Mouse (Mus musculus): ENCODE measurements around the gene Slfn2. TPM values are rescaled to one million over a fixed set of nuclear protein-coding genes. Genes with fewer than 3 reads are reported as not detected.
"Not testable (repeated sequence)": the region's sequence is repeated elsewhere in the genome, so short reads cannot be mapped to it uniquely, and the experiment has no call there.

Slfn2 gene
- polyA plus RNA-seq (2015; fragmentation: Nextera tagmentation; extraction: Ambion mirVana): 9.3 and 9.5 TPM in 2 replicates

DNA sequence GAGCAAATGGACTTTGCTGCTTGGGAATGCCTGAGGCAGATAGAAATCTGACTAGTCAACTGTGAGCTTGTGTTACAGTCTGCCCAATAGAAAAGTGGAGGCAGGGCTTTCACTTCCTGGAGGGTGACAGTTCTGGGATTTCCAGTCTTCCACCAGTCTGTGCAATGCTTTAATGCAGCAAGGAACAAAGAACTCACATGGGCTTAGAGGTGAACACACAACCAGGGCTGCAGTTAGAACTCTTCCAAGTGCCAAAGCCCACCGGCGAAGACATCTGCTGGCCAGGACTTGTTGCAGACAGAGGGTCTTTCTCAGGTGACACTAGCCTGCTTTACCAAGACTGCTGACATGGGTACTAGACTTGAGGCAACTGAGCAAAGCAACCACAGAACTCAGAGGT, at the start of gene Slfn2:
Slfn2 (plus strand) TSS at position 167 of the 400 bp plus-strand sequence.
- Histone ChIP-seq H3K27me3 (ENCODE audit: control insufficient read depth, insufficient read depth, low read length) (no peaks in the 10 kb centered on the region), H3K4me3 (replicated peaks; ENCODE audit: low read length) (peak within 1 kb of the TSS; percentile 28), H3K4me2 (ENCODE audit: low read depth, low read length) (peak within 1 kb of the TSS; percentile 7; the same call in 1 of the 2 replicates), H3K9me3 (replicated peaks; ENCODE audit: control insufficient read depth, low read length) (no peaks in the 10 kb centered on the region), H3K36me3 (ENCODE audit: control insufficient read depth, insufficient read depth, low read length) (no peaks in the 10 kb centered on the region), H3K4me1 (ENCODE audit: control insufficient read depth, insufficient read depth, low read length) (0 out of 2 replicates have a peak, but pooled peaks cover 3% of the 10 kb centered on the region), H3K9ac (ENCODE audit: low read length) (no peak within 1 kb of the TSS; the same call in 1 of the 2 replicates), H3K27ac (ENCODE audit: low read length) (0 out of 2 replicates have a peak within 1 kb of the TSS, but pooled peaks have one; percentile 5)
- peak; percentile 44; the same call in 1 of the 2 replicates for ATAC-seq (ENCODE audit: insufficient read depth, low FRiP score)
- WGBS: 74% methylated on average over 2 of the region's 2 CpGs

DNA sequence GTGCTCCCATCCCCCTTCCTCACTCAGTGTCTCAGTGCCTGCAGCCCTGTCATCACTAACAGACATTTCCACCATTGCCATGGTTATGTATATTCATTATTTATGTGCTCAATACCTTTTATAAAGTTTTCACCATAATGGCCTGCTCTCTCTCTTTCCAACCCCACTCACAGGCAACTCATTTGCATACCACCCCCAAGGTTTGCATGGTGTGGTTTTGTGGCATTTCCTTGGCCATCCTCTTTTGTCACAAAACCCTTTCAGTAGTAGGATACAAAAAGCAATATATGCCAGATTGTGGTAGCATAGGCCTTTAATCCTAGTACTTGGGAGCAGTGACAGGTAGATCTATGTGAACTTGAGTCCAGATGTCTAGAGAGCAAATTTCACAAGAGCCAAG, 48.8 kb upstream of the Slfn2 start:
- Histone ChIP-seq H3K4me3 (replicated peaks; ENCODE audit: low read length) (no peak overlapping the region), H3K27ac (ENCODE audit: low read length) (no peak overlapping the region), H3K9ac (ENCODE audit: low read length) (no peak overlapping the region), H3K27me3 (ENCODE audit: control insufficient read depth, insufficient read depth, low read length) (no peaks in the 10 kb centered on the region), H3K4me1 (ENCODE audit: control insufficient read depth, insufficient read depth, low read length) (no peaks in the 10 kb centered on the region), H3K4me2 (ENCODE audit: low read depth, low read length) (no peak overlapping the region), H3K9me3 (replicated peaks; ENCODE audit: control insufficient read depth, low read length) (no peaks in the 10 kb centered on the region), H3K36me3 (ENCODE audit: control insufficient read depth, insufficient read depth, low read length) (no peaks in the 10 kb centered on the region)
- ATAC-seq (ENCODE audit: insufficient read depth, low FRiP score): no peak

DNA sequence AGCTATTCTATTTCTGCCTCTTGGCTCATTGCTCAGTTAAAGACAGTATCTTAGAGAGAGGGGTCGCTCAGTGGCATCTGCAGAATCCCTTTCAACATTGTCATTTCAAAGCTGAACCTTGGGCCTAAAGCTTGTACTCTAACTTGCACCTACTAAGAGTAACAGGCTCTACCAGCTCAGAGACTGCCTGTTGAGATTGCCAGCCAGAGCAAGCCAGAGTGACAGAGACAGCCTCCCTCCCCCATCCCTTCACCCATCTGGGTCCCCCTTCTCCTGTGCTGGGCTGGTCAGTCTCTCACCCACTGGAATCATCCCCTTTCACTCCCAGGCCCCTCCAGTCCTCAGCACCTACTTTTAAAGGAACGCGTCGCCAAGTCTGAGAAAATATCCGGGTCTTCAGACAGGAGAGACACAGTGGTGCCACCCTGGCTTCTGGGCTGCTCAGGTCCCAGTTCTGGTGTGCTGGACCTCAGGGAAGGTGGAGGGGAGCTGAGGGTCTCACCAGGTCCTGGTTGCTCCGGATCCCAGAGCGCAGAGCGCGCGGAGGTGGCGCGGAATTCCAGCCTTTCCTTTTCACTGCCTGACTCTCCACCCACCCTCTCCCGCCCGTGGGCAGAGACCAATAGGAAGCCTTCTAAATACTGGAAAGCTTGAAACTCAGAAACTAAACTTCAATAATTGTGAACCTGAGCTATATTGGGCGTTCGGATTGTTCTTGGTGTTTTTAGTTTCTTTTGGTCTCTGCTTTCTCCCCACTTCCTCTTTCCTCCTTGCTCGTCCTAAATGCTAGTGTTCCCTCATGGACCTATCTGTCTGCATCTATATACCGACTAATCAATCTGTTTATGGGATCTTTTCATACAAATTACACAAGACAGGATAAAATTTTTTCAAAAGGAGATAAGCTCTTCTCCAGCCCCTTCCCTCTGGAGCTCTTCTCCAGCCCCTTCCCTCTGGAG, 45.1 kb upstream of the Slfn2 start:
- not testable (repeated sequence) for H3K4me3 ChIP-seq (replicated peaks; ENCODE audit: low read length); H3K9ac ChIP-seq (ENCODE audit: low read length); H3K27ac ChIP-seq (ENCODE audit: low read length); H3K36me3 ChIP-seq (ENCODE audit: control insufficient read depth, insufficient read depth, low read length); H3K27me3 ChIP-seq (ENCODE audit: control insufficient read depth, insufficient read depth, low read length); H3K9me3 ChIP-seq (replicated peaks; ENCODE audit: control insufficient read depth, low read length); H3K4me2 ChIP-seq (ENCODE audit: low read depth, low read length); H3K4me1 ChIP-seq (ENCODE audit: control insufficient read depth, insufficient read depth, low read length); ATAC-seq (ENCODE audit: insufficient read depth, low FRiP score)
- WGBS: 75% methylated on average over 18 of the region's 18 CpGs

DNA sequence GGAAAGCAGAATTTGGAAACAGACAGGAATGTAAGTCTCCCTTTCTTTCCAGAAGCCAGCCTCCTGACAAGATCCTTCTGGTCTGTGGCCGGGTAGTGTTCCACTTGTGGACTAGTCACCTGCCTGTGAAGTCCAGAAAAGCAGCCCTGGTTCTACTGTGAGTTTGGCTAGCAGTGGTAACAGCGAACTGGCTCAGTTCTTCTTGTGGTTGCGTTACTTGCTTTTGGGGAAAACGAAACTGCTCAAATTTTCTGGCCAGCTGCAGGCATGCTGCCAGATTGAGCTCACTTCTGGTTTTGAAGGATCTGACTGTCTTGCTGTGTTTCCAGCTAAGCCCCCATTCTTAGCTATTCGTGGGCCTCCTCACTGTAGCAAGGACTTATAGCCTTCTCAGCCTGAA, 44.3 kb upstream of the Slfn2 start, which contains the start of gene Slfn8:
Slfn8 (minus strand) TSS at position 190 of the 400 bp plus-strand sequence.
- 50% methylated on average over 5 of the region's 5 CpGs for WGBS
- H3K27me3 ChIP-seq (ENCODE audit: control insufficient read depth, insufficient read depth, low read length): no peaks in the 10 kb centered on the region
- no peak for ATAC-seq (ENCODE audit: insufficient read depth, low FRiP score)
- H3K9me3 ChIP-seq (replicated peaks; ENCODE audit: control insufficient read depth, low read length): no peaks in the 10 kb centered on the region
- H3K36me3 ChIP-seq (ENCODE audit: control insufficient read depth, insufficient read depth, low read length): no peaks in the 10 kb centered on the region
- no peak within 1 kb of the TSS for H3K9ac ChIP-seq (ENCODE audit: low read length)
- no peak within 1 kb of the TSS for H3K4me3 ChIP-seq (replicated peaks; ENCODE audit: low read length)
- H3K4me1 ChIP-seq (ENCODE audit: control insufficient read depth, insufficient read depth, low read length): no peaks in the 10 kb centered on the region
- H3K4me2 ChIP-seq (ENCODE audit: low read depth, low read length): no peak within 1 kb of the TSS
- H3K27ac ChIP-seq (ENCODE audit: low read length): no peak within 1 kb of the TSS

DNA sequence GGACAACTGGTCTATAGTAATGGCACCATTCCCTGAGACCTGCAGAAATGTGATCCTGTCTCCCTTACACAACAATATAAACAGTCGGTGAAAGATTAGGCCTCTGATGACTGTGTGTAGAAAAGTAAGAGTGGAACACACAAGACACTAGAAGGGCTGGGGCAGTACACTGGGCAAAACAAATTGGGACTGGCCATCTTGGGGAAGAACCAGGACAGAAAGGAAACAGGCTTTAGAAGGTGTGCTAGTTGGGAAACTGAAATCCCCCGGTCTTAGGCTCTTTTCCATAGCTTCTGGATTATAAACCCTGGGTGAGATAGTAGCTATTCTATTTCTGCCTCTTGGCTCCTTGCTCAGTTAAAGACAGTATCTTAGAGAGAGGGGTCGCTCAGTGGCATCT, 26.2 kb upstream of the Slfn2 start:
- H3K4me2 ChIP-seq (ENCODE audit: low read depth, low read length); H3K27ac ChIP-seq (ENCODE audit: low read length); ATAC-seq (ENCODE audit: insufficient read depth, low FRiP score); H3K36me3 ChIP-seq (ENCODE audit: control insufficient read depth, insufficient read depth, low read length); H3K9ac ChIP-seq (ENCODE audit: low read length); H3K4me1 ChIP-seq (ENCODE audit: control insufficient read depth, insufficient read depth, low read length); H3K9me3 ChIP-seq (replicated peaks; ENCODE audit: control insufficient read depth, low read length); H3K27me3 ChIP-seq (ENCODE audit: control insufficient read depth, insufficient read depth, low read length); H3K4me3 ChIP-seq (replicated peaks; ENCODE audit: low read length): not testable (repeated sequence)
- 73% methylated on average over 3 of the region's 3 CpGs for WGBS

DNA sequence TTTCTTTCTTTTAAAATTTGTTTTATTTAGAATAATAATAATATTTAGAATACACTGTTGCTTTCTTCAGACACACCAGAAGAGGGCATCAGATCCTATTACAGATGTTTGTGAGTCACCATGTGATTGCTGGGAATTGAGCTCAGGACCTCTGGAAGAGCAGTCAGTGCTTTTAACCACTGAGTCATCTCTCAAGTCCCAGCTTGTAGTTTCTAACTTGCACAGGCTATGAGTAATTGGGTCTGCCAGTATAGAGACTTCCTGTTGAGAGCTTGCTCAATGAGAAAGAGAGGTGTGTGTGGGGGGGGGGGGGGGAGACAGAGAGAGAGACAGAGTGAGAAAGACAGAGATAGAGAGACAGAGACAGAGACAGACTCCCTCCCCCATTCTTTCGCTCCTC, 25.8 kb upstream of the Slfn2 start:
- no peak overlapping the region for H3K27ac ChIP-seq (ENCODE audit: low read length)
- no peaks in the 10 kb centered on the region for H3K9me3 ChIP-seq (replicated peaks; ENCODE audit: control insufficient read depth, low read length)
- ATAC-seq (ENCODE audit: insufficient read depth, low FRiP score): no peak
- peak overlapping the region; percentile 50 for H3K4me2 ChIP-seq (ENCODE audit: low read depth, low read length)
- H3K4me3 ChIP-seq (replicated peaks; ENCODE audit: low read length): no peak overlapping the region
- H3K9ac ChIP-seq (ENCODE audit: low read length): no peak overlapping the region
- 50% methylated on average over 1 of the region's 1 CpGs for WGBS
- no peaks in the 10 kb centered on the region for H3K36me3 ChIP-seq (ENCODE audit: control insufficient read depth, insufficient read depth, low read length)
- H3K27me3 ChIP-seq (ENCODE audit: control insufficient read depth, insufficient read depth, low read length): no peaks in the 10 kb centered on the region
- H3K4me1 ChIP-seq (ENCODE audit: control insufficient read depth, insufficient read depth, low read length): no peaks in the 10 kb centered on the region

DNA sequence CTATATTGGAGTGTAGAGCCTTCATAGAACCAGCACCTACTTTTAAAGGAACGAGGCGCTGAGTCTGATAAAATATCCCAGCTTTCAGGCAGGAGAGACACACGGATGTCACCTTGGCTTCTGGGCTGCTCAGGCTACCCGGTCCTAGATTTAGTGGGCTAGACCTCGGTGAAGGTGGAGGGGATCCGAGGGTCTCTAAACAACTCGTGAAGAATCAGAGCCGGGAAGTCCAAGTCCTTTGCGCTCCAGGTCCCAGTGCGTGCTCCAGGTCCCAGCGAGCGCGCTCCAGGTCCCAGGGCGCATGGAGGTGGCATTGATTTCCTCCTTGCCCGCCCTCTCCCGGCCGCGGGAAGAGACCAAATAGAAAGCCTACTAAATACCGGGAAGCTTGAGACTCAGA, 25.1 kb upstream of the Slfn2 start:
- 10% methylated on average over 19 of the region's 19 CpGs for WGBS
- peak overlapping the region; percentile 46; the same call in 1 of the 2 replicates for H3K27ac ChIP-seq (ENCODE audit: low read length)
- peak overlapping the region; percentile 32 for H3K4me3 ChIP-seq (replicated peaks; ENCODE audit: low read length)
- no peak for ATAC-seq (ENCODE audit: insufficient read depth, low FRiP score)
- H3K9ac ChIP-seq (ENCODE audit: low read length): peak overlapping the region; percentile 38; the same call in 1 of the 2 replicates
- H3K9me3 ChIP-seq (replicated peaks; ENCODE audit: control insufficient read depth, low read length): no peaks in the 10 kb centered on the region
- peak overlapping the region; percentile 50 for H3K4me2 ChIP-seq (ENCODE audit: low read depth, low read length)
- H3K4me1 ChIP-seq (ENCODE audit: control insufficient read depth, insufficient read depth, low read length): no peaks in the 10 kb centered on the region
- H3K27me3 ChIP-seq (ENCODE audit: control insufficient read depth, insufficient read depth, low read length): no peaks in the 10 kb centered on the region
- H3K36me3 ChIP-seq (ENCODE audit: control insufficient read depth, insufficient read depth, low read length): no peaks in the 10 kb centered on the region

DNA sequence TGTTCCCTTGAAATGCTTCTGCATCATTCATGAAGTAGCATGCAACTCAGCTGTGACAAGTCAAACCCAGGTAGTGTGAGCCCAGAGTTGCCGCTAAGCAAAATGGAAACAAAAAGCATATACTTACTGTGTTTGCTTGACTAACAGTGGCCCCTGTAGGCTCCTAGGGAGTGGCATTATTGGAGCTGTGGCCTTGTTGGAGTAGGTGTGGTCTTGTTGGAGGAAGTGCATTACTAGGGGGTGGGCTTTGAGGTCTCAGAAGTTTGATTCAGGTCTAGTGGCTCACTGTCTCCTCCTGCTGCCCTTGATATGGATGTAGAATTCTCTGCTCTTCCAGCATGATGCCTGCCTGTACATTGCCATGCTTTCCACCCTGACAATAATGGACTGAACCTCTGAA, 24.6 kb upstream of the Slfn2 start:
- H3K9me3 ChIP-seq (replicated peaks; ENCODE audit: control insufficient read depth, low read length): no peaks in the 10 kb centered on the region
- H3K27me3 ChIP-seq (ENCODE audit: control insufficient read depth, insufficient read depth, low read length): no peaks in the 10 kb centered on the region
- ATAC-seq (ENCODE audit: insufficient read depth, low FRiP score): 0 out of 2 replicates have a peak, but pooled peaks have one; percentile 47
- no peaks in the 10 kb centered on the region for H3K4me1 ChIP-seq (ENCODE audit: control insufficient read depth, insufficient read depth, low read length)
- WGBS: 18% methylated on average over 1 of the region's 1 CpGs
- H3K4me2 ChIP-seq (ENCODE audit: low read depth, low read length): peak overlapping the region; percentile 50
- H3K27ac ChIP-seq (ENCODE audit: low read length): no peak overlapping the region
- no peak overlapping the region for H3K9ac ChIP-seq (ENCODE audit: low read length)
- H3K4me3 ChIP-seq (replicated peaks; ENCODE audit: low read length): peak overlapping the region; percentile 32
- no peaks in the 10 kb centered on the region for H3K36me3 ChIP-seq (ENCODE audit: control insufficient read depth, insufficient read depth, low read length)

DNA sequence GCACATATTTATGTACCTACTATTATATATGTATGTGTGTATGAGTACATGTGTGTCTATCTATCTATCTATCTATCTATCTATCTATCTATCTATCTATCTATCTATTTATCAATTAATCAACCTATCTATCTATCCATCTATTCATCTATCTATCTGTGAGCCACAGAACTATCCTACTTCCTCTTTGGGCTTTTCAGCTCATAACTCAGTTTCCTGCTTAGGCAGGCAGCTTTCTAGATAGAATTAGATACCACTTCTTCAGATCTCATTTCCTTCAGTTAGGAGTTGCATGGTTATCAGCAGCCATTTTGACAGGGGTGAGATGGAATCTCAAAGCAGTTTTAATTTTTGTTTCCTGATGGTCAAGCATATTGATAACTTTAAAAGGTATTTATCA, 23.9 kb upstream of the Slfn2 start:
- H3K36me3 ChIP-seq (ENCODE audit: control insufficient read depth, insufficient read depth, low read length): no peaks in the 10 kb centered on the region
- H3K4me2 ChIP-seq (ENCODE audit: low read depth, low read length): no peak overlapping the region
- no peaks in the 10 kb centered on the region for H3K4me1 ChIP-seq (ENCODE audit: control insufficient read depth, insufficient read depth, low read length)
- H3K9me3 ChIP-seq (replicated peaks; ENCODE audit: control insufficient read depth, low read length): no peaks in the 10 kb centered on the region
- H3K27me3 ChIP-seq (ENCODE audit: control insufficient read depth, insufficient read depth, low read length): no peaks in the 10 kb centered on the region
- ATAC-seq (ENCODE audit: insufficient read depth, low FRiP score): no peak
- no peak overlapping the region for H3K9ac ChIP-seq (ENCODE audit: low read length)
- H3K4me3 ChIP-seq (replicated peaks; ENCODE audit: low read length): no peak overlapping the region
- H3K27ac ChIP-seq (ENCODE audit: low read length): no peak overlapping the region

All from stomach, embryonic 16.5 days (tissue).